Comparison of ENCODE assay signal across 8 mouse cellular contexts in genomic region chr6:113740236-113741217, GRCm38 (mm10). TPM values are rescaled to one million over a fixed set of nuclear protein-coding genes. Genes with fewer than 3 reads are reported as not detected.
DNase-seq lines count a peak whose midpoint lies in the region; ATAC-seq and TF ChIP-seq lines count a peak whose summit lies in the region.

Sec13 (minus strand) TSS chr6:113740743.

- H3K27ac ChIP-seq in forebrain, embryonic 13.5 days, result peak within 1 kb of the TSS; percentile 52; the same call in 1 of the 2 replicates
- peak within 1 kb of the TSS; percentile 82 for H3K27ac ChIP-seq in neural tube, embryonic 15.5 days (replicated peaks)

- no peak for TF ChIP-seq CTCF in E14TG2a.4 (conservative IDR thresholded peaks at IDR 0.05; ENCODE audit: low read length)

- peak within 1 kb of the TSS; percentile 93 for H3K9ac ChIP-seq in forebrain, embryonic 13.5 days
- peak within 1 kb of the TSS; percentile 81 for H3K9ac ChIP-seq in neural tube, embryonic 15.5 days (replicated peaks)

- H3K9me3 ChIP-seq in E14TG2a.4 (ENCODE audit: low read length), result no peaks in the 10 kb centered on the region
- H3K9me3 ChIP-seq in forebrain, embryonic 13.5 days (replicated peaks), result no peaks in the 10 kb centered on the region
- no peaks in the 10 kb centered on the region for H3K9me3 ChIP-seq in neural tube, embryonic 15.5 days (replicated peaks)

- peaks cover 3% of the 10 kb centered on the region; the same call in 1 of the 2 replicates for H3K27me3 ChIP-seq in E14TG2a.4 (ENCODE audit: insufficient read depth, low read length)
- 0 out of 2 replicates have a peak, but pooled peaks cover 5% of the 10 kb centered on the region for H3K27me3 ChIP-seq in forebrain, embryonic 13.5 days
- no peaks in the 10 kb centered on the region for H3K27me3 ChIP-seq in neural tube, embryonic 15.5 days (replicated peaks)

- peak within 1 kb of the TSS; percentile 87 for H3K4me3 ChIP-seq in E14TG2a.4 (replicated peaks; ENCODE audit: low read length)
- peak within 1 kb of the TSS; percentile 90 for H3K4me3 ChIP-seq in forebrain, embryonic 13.5 days
- peak within 1 kb of the TSS; percentile 92 for H3K4me3 ChIP-seq in neural tube, embryonic 15.5 days (replicated peaks)

- intact Hi-C loops in heart, postnatal 10 days (cut with DNase I), result loop anchor here (2.0 kb wide), 1 partner anchor 42 kb away; no protein-coding TSS in a partner anchor

- H3K4me1 ChIP-seq in E14TG2a.4 (replicated peaks; ENCODE audit: low read depth, low read length), result peaks cover 19% of the 10 kb centered on the region
- H3K4me1 ChIP-seq in forebrain, embryonic 13.5 days, result peaks cover 15% of the 10 kb centered on the region
- H3K4me1 ChIP-seq in neural tube, embryonic 15.5 days, result peaks cover 14% of the 10 kb centered on the region

- peaks cover 32% of the 10 kb centered on the region for H3K36me3 ChIP-seq in E14TG2a.4 (ENCODE audit: insufficient read depth, low read length)
- H3K36me3 ChIP-seq in forebrain, embryonic 13.5 days (ENCODE audit: poor library complexity, severe bottlenecking), result peaks cover 25% of the 10 kb centered on the region
- H3K36me3 ChIP-seq in neural tube, embryonic 15.5 days, result peaks cover 23% of the 10 kb centered on the region

- peak; percentile 92 for ATAC-seq in forebrain, embryonic 13.5 days
- ATAC-seq in neural tube, embryonic 15.5 days (ENCODE audit: low FRiP score), result peak; percentile 88

- 6% methylated on average over 41 of the region's 41 CpGs for WGBS in forebrain, embryonic 13.5 days
- WGBS in large intestine, adult 2 months, result 7% methylated on average over 41 of the region's 41 CpGs
- 7% methylated on average over 41 of the region's 41 CpGs for WGBS in neural tube, embryonic 15.5 days

- peak within 1 kb of the TSS; percentile 94 for H3K4me2 ChIP-seq in forebrain, embryonic 13.5 days
- peak within 1 kb of the TSS; percentile 88 for H3K4me2 ChIP-seq in neural tube, embryonic 15.5 days

- DNase-seq in c-Kit-positive CD71-positive TER-119-positive erythroid progenitor cells, embryonic 14.5 days (ENCODE audit: low spot score), result peak; percentile 84
- DNase-seq in heart, postnatal 10 days, result peak; percentile 89 to 93
- peak; percentile 66 for DNase-seq in large intestine, adult 2 months (ENCODE audit: low read depth, low spot score)
- peak; percentile 84 to 85 for DNase-seq in lung, adult 18-20 months
- DNase-seq in testis, postnatal 14 days (ENCODE audit: low spot score), result peak; percentile 85

RNA-seq across cellular contexts. Expression of gene Sec13, which starts in this region (rescaled TPM):
- 256 and 269 TPM in 2 replicates for polyA plus RNA-seq in forebrain, embryonic 13.5 days (2015; fragmentation: Nextera tagmentation; extraction: Ambion mirVana)
- total RNA-seq in heart, postnatal 10 days (2021), result 100 to 1,000 TPM; 102 to 106 TPM
- polyA plus RNA-seq in large intestine, adult 2 months (2012; rRNA removed), result 261 and 306 TPM in 2 replicates
- 194 and 214 TPM in 2 replicates for polyA plus RNA-seq in neural tube, embryonic 15.5 days (2015; fragmentation: Nextera tagmentation; extraction: Ambion mirVana)

Comparison
In these comparisons a context has a peak if more than half of its experiments do, and no peak if none do; other contexts are left out.
1. Peak in every context shown above with its lines: DNase-seq, ATAC-seq, H3K4me3 ChIP-seq and H3K27ac ChIP-seq.